Mouse (Mus musculus): Measurements from ENCODE around the gene Cox14. TPM values are rescaled to one million over a fixed set of nuclear protein-coding genes. Genes with fewer than 3 reads are reported as not detected.
"Not testable (repeated sequence)": the region's sequence is repeated elsewhere in the genome, so short reads cannot be mapped to it uniquely, and the experiment has no call there.

Gene Cox14
- polyA plus RNA-seq, 1 experiment from 2014 or later = 162 TPM

- Histone ChIP-seq H3K27me3 (peaks cover 20% of the 10 kb centered on the region), H3K4me2 (no peak overlapping the region), H3K4me3 (no peak overlapping the region), H3K4me1 (peaks cover 33% of the 10 kb centered on the region), H3K9ac (no peak overlapping the region), H3K36me3 (peaks cover 13% of the 10 kb centered on the region), H3K9me3 (no peaks in the 10 kb centered on the region), H3K27ac (no peak overlapping the region)
- WGBS = 85% methylated on average over 10 of the region's 10 CpGs
- ATAC-seq (ENCODE audit: insufficient number of reproducible peaks, low FRiP score, low TSS enrichment, low read depth) = no peak
These were observed 25.7 kb upstream of the Cox14 start for GRCm38 (mm10) chr15:99699715-99700114.

GRCm38 (mm10) chr15:99700219-99701106 is 25.0 kb upstream of the Cox14 start:
- H3K9ac ChIP-seq = no peak overlapping the region
- H3K36me3 ChIP-seq = peaks cover 18% of the 10 kb centered on the region
- no peak overlapping the region for H3K27ac ChIP-seq
- WGBS = 86% methylated on average over 18 of the region's 18 CpGs
- no peak for ATAC-seq (ENCODE audit: insufficient number of reproducible peaks, low FRiP score, low TSS enrichment, low read depth)
- peaks cover 33% of the 10 kb centered on the region for H3K4me1 ChIP-seq
- no peak overlapping the region for H3K4me3 ChIP-seq
- H3K27me3 ChIP-seq = peaks cover 14% of the 10 kb centered on the region
- H3K9me3 ChIP-seq = no peaks in the 10 kb centered on the region
- H3K4me2 ChIP-seq = no peak overlapping the region

- peak overlapping the region; percentile 95 for H3K9ac ChIP-seq
- 44% methylated on average over 16 of the region's 16 CpGs for WGBS
- H3K27ac ChIP-seq = peak overlapping the region; percentile 98
- H3K9me3 ChIP-seq; H3K27me3 ChIP-seq; ATAC-seq (ENCODE audit: insufficient number of reproducible peaks, low FRiP score, low TSS enrichment, low read depth): not testable (repeated sequence)
- peaks cover 26% of the 10 kb centered on the region for H3K36me3 ChIP-seq
- H3K4me2 ChIP-seq = peak overlapping the region; percentile 62
- peak overlapping the region; percentile 84 for H3K4me3 ChIP-seq
- H3K4me1 ChIP-seq = peaks cover 33% of the 10 kb centered on the region
These were observed 23.8 kb upstream of the Cox14 start for GRCm38 (mm10) chr15:99701640-99701998.

GRCm38 (mm10) chr15:99701999-99702900 is 23.2 kb upstream of the Cox14 start, which contains the start of gene Smarcd1:
Gene Smarcd1 (plus strand): TSS chr15:99702129.
- Histone ChIP-seq H3K4me2 (peak within 1 kb of the TSS; percentile 62), H3K4me1 (peaks cover 33% of the 10 kb centered on the region), H3K27me3 (peaks cover 8% of the 10 kb centered on the region), H3K27ac (peak within 1 kb of the TSS; percentile 98), H3K36me3 (peaks cover 33% of the 10 kb centered on the region), H3K9me3 (no peaks in the 10 kb centered on the region), H3K4me3 (peak within 1 kb of the TSS; percentile 84), H3K9ac (peak within 1 kb of the TSS; percentile 95)
- WGBS = under 1% methylated on average over 57 of the region's 71 CpGs
- ATAC-seq (ENCODE audit: insufficient number of reproducible peaks, low FRiP score, low TSS enrichment, low read depth) = peak; percentile 92

- Histone ChIP-seq H3K4me1 (peaks cover 33% of the 10 kb centered on the region), H3K27ac (peak overlapping the region; percentile 98), H3K27me3 (peaks cover 5% of the 10 kb centered on the region), H3K9ac (no peak overlapping the region), H3K36me3 (peaks cover 41% of the 10 kb centered on the region), H3K4me2 (peak overlapping the region; percentile 62), H3K4me3 (peak overlapping the region; percentile 84), H3K9me3 (no peaks in the 10 kb centered on the region)
- ATAC-seq (ENCODE audit: insufficient number of reproducible peaks, low FRiP score, low TSS enrichment, low read depth) = no peak
- WGBS = 73% methylated on average over 9 of the region's 9 CpGs
These were observed 22.3 kb upstream of the Cox14 start for GRCm38 (mm10) chr15:99703104-99703503.

DNA sequence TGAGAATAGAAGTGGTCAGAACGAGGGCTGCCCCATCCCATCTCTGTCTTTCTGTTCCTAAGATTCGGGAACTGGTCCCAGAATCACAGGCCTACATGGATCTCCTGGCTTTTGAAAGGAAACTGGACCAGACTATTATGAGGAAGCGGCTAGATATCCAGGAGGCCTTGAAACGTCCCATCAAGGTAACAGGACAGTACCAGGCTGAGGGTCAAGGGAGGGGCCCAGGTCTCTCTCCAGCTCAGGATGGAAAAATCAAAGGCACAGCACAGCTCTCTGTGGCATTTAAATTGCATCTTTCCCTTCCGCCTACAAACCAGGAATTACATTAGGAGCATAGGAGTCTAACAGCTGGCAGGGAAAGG is 21.8 kb upstream of the Cox14 start:
- Histone ChIP-seq H3K27me3 (peaks cover 1% of the 10 kb centered on the region; the same call in 1 of the 2 replicates), H3K4me2 (no peak overlapping the region; the same call in 1 of the 2 replicates), H3K4me3 (no peak overlapping the region), H3K9me3 (no peaks in the 10 kb centered on the region), H3K27ac (peak overlapping the region; percentile 38; the same call in 1 of the 2 replicates), H3K4me1 (peaks cover 33% of the 10 kb centered on the region), H3K9ac (no peak overlapping the region), H3K36me3 (peaks cover 47% of the 10 kb centered on the region)
- ATAC-seq (ENCODE audit: insufficient number of reproducible peaks, low FRiP score, low TSS enrichment, low read depth) = no peak
- whole genome bisulfite sequencing = 72% methylated on average over 5 of the region's 5 CpGs

GRCm38 (mm10) chr15:99704041-99704681 is 21.3 kb upstream of the Cox14 start:
- no peak for ATAC-seq (ENCODE audit: insufficient number of reproducible peaks, low FRiP score, low TSS enrichment, low read depth)
- H3K9ac ChIP-seq = no peak overlapping the region
- 61% methylated on average over 23 of the region's 23 CpGs for WGBS
- peaks cover 30% of the 10 kb centered on the region for H3K4me1 ChIP-seq
- no peaks in the 10 kb centered on the region for H3K27me3 ChIP-seq
- H3K4me2 ChIP-seq = no peak overlapping the region
- peaks cover 52% of the 10 kb centered on the region for H3K36me3 ChIP-seq
- H3K27ac ChIP-seq = peak overlapping the region; percentile 64
- H3K9me3 ChIP-seq = no peaks in the 10 kb centered on the region
- no peak overlapping the region for H3K4me3 ChIP-seq

DNA sequence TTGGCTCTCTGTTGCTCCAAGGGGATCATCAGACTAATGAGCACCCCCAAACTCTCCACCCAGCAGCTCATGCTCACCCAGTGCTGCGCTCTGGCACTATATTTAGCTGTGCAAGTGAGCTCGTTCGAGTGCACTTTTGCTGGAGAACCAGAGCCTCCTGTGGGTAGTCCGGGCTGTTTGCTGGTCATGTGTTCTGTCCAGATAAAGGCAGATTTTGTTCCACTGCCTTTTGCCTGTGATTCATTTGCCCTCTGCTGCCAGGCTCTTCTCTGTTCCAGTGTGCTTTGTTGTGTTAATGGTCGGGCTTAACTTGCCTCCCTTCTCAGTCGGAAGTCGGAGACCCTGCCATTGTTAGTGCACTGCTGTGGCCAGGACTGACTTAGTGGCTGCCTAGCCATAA is 20.5 kb upstream of the Cox14 start:
- H3K27ac ChIP-seq = peak overlapping the region; percentile 64
- H3K4me3 ChIP-seq = no peak overlapping the region
- no peaks in the 10 kb centered on the region for H3K9me3 ChIP-seq
- 78% methylated on average over 7 of the region's 7 CpGs for WGBS
- H3K27me3 ChIP-seq = no peaks in the 10 kb centered on the region
- H3K36me3 ChIP-seq = peaks cover 59% of the 10 kb centered on the region
- no peak overlapping the region for H3K4me2 ChIP-seq
- ATAC-seq (ENCODE audit: insufficient number of reproducible peaks, low FRiP score, low TSS enrichment, low read depth) = no peak
- peaks cover 30% of the 10 kb centered on the region for H3K4me1 ChIP-seq
- H3K9ac ChIP-seq = no peak overlapping the region

DNA sequence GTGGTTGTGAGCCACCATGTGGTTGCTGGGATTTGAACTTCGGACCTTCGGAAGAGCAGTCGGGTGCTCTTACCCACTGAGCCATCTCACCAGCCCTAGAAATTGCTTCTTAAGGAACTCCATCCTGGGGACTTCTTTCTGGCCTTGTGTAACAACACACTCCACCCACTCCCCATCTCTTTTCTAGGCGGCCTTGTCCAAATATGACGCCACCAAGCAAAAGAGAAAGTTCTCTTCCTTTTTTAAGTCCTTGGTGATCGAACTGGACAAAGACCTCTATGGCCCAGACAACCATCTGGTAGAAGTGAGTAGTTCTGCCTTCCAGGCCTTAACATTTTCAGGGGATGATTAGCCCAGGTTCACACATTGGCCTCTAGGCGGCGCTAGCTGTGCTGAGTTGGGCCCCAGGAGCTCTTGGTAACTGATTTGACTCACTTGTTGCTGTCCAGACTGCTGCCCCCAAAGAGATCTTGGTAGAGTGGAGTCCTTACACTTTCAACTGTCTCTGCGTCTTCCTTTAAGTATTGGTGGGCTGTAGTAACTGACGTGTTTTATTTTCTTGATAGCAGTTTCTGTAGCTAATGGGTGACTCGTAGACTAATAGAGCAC is 19.9 kb upstream of the Cox14 start, which contains the start of gene Gm17349:
Gm17349 (minus strand) TSS at position 51 of the 609 bp plus-strand sequence.
- peaks cover 66% of the 10 kb centered on the region for H3K36me3 ChIP-seq
- no peak for ATAC-seq (ENCODE audit: insufficient number of reproducible peaks, low FRiP score, low TSS enrichment, low read depth)
- H3K4me1 ChIP-seq = peaks cover 30% of the 10 kb centered on the region
- H3K9ac ChIP-seq = no peak within 1 kb of the TSS
- H3K4me3 ChIP-seq = no peak within 1 kb of the TSS
- no peaks in the 10 kb centered on the region for H3K9me3 ChIP-seq
- no peaks in the 10 kb centered on the region for H3K27me3 ChIP-seq
- H3K4me2 ChIP-seq = no peak within 1 kb of the TSS
- WGBS = 71% methylated on average over 11 of the region's 11 CpGs
- H3K27ac ChIP-seq = peak within 1 kb of the TSS; percentile 64

DNA sequence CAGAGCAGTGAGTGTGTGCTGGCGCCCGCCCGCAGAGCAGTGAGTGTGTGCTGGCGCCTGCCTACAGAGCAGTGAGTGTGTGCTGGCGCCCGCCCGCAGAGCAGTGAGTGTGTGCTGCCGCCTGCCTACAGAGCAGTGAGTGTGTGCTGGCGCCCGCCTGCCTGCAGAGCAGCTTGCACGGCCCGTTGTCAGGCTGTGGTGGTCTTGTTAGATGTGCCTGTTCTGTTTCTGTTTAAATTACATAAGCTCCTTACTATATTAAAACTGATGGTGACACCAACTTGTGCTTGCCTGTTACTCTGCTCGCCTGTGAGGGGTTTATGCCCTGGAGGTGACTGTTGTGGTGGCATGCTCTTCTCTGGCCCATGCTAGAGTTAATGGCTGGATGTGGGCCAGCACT is 17.2 kb upstream of the Cox14 start:
- Histone ChIP-seq H3K4me1 (peaks cover 14% of the 10 kb centered on the region), H3K4me3 (no peak overlapping the region), H3K36me3 (peaks cover 92% of the 10 kb centered on the region), H3K4me2 (no peak overlapping the region), H3K9ac (no peak overlapping the region), H3K27ac (no peak overlapping the region), H3K27me3 (no peaks in the 10 kb centered on the region), H3K9me3 (no peaks in the 10 kb centered on the region)
- ATAC-seq (ENCODE audit: insufficient number of reproducible peaks, low FRiP score, low TSS enrichment, low read depth) = no peak
- WGBS = 94% methylated on average over 13 of the region's 13 CpGs

Measured in limb, embryonic 15.5 days (tissue).